In genomic region chr7:122158488-122158887, GRCm38 (mm10) we compare ENCODE assay signal across 7 mouse cellular contexts. TPM values are rescaled to one million over a fixed set of nuclear protein-coding genes. Genes with fewer than 3 reads are reported as not detected.
DNase-seq lines count a peak whose midpoint lies in the region; ATAC-seq lines count a peak whose summit lies in the region.

No protein-coding gene starts in this region.

- peak overlapping the region; percentile 60; the same call in 1 of the 2 replicates for H3K27ac ChIP-seq in neural tube, embryonic 11.5 days (ENCODE audit: low read depth, low read length)
- peak overlapping the region; percentile 77 for H3K27ac ChIP-seq in forebrain, embryonic 15.5 days (replicated peaks)
- H3K27ac ChIP-seq in liver, embryonic 12.5 days = peak overlapping the region; percentile 90
- H3K27ac ChIP-seq in stomach, embryonic 16.5 days (ENCODE audit: low read length) = peak overlapping the region; percentile 93

- intact Hi-C loops in left cerebral cortex, postnatal 14 days (cut with DNase I) = no loop called here

- H3K9ac ChIP-seq in neural tube, embryonic 11.5 days (ENCODE audit: low read length) = peak overlapping the region; percentile 61
- H3K9ac ChIP-seq in forebrain, embryonic 15.5 days (replicated peaks) = peak overlapping the region; percentile 53
- peak overlapping the region; percentile 81 for H3K9ac ChIP-seq in liver, embryonic 12.5 days
- peak overlapping the region; percentile 84 for H3K9ac ChIP-seq in stomach, embryonic 16.5 days (ENCODE audit: low read length)

- H3K36me3 ChIP-seq in neural tube, embryonic 11.5 days (ENCODE audit: control insufficient read depth, insufficient read depth, low read length) = peaks cover 10% of the 10 kb centered on the region; the same call in 1 of the 2 replicates
- no peaks in the 10 kb centered on the region for H3K36me3 ChIP-seq in forebrain, embryonic 15.5 days
- peaks cover 31% of the 10 kb centered on the region for H3K36me3 ChIP-seq in liver, embryonic 12.5 days
- peaks cover 7% of the 10 kb centered on the region for H3K36me3 ChIP-seq in stomach, embryonic 16.5 days (ENCODE audit: control insufficient read depth, insufficient read depth, low read length)

- H3K4me2 ChIP-seq in neural tube, embryonic 11.5 days (ENCODE audit: low read depth) = peak overlapping the region; percentile 79
- H3K4me2 ChIP-seq in forebrain, embryonic 15.5 days (replicated peaks) = peak overlapping the region; percentile 81
- peak overlapping the region; percentile 85 for H3K4me2 ChIP-seq in liver, embryonic 12.5 days
- peak overlapping the region; percentile 89 for H3K4me2 ChIP-seq in stomach, embryonic 16.5 days (ENCODE audit: low read depth, low read length)

- H3K4me3 ChIP-seq in neural tube, embryonic 11.5 days (ENCODE audit: low read depth, low read length) = peak overlapping the region; percentile 76
- peak overlapping the region; percentile 74 for H3K4me3 ChIP-seq in forebrain, embryonic 15.5 days
- peak overlapping the region; percentile 77 for H3K4me3 ChIP-seq in liver, embryonic 12.5 days
- peak overlapping the region; percentile 87 for H3K4me3 ChIP-seq in stomach, embryonic 16.5 days (replicated peaks; ENCODE audit: low read length)

- H3K27me3 ChIP-seq in neural tube, embryonic 11.5 days (ENCODE audit: control insufficient read depth, insufficient read depth, low read length) = no peaks in the 10 kb centered on the region
- H3K27me3 ChIP-seq in forebrain, embryonic 15.5 days = no peaks in the 10 kb centered on the region
- H3K27me3 ChIP-seq in liver, embryonic 12.5 days (replicated peaks) = no peaks in the 10 kb centered on the region
- H3K27me3 ChIP-seq in stomach, embryonic 16.5 days (ENCODE audit: control insufficient read depth, insufficient read depth, low read length) = no peaks in the 10 kb centered on the region

- peaks cover 23% of the 10 kb centered on the region for H3K4me1 ChIP-seq in neural tube, embryonic 11.5 days (ENCODE audit: control insufficient read depth, insufficient read depth, low read length)
- H3K4me1 ChIP-seq in forebrain, embryonic 15.5 days = peaks cover 43% of the 10 kb centered on the region
- H3K4me1 ChIP-seq in liver, embryonic 12.5 days = peaks cover 51% of the 10 kb centered on the region
- H3K4me1 ChIP-seq in stomach, embryonic 16.5 days (ENCODE audit: control insufficient read depth, insufficient read depth, low read length) = peaks cover 33% of the 10 kb centered on the region

- H3K9me3 ChIP-seq in neural tube, embryonic 11.5 days (ENCODE audit: control insufficient read depth, low read length) = no peaks in the 10 kb centered on the region
- H3K9me3 ChIP-seq in forebrain, embryonic 15.5 days = no peaks in the 10 kb centered on the region
- H3K9me3 ChIP-seq in liver, embryonic 12.5 days (replicated peaks) = no peaks in the 10 kb centered on the region
- H3K9me3 ChIP-seq in stomach, embryonic 16.5 days (replicated peaks; ENCODE audit: control insufficient read depth, low read length) = no peaks in the 10 kb centered on the region

- DNase-seq in neural tube, embryonic 11.5 days (ENCODE audit: low spot score) = no peak
- no peak for DNase-seq in neural tube, embryonic 10.5 days (ENCODE audit: extremely low spot score, low spot score)
- DNase-seq in layer of hippocampus, postnatal 36 days = no peak
- DNase-seq in left cerebral cortex, postnatal 14 days (ENCODE audit: low spot score in 2 of 2) = no peak

- 4% methylated on average over 13 of the region's 13 CpGs for WGBS in neural tube, embryonic 11.5 days
- 5% methylated on average over 13 of the region's 13 CpGs for WGBS in forebrain, embryonic 15.5 days
- 4% methylated on average over 13 of the region's 13 CpGs for WGBS in liver, embryonic 12.5 days (ENCODE audit: insufficient replicate concordance)
- 3% methylated on average over 13 of the region's 13 CpGs for WGBS in stomach, embryonic 16.5 days

- ATAC-seq in neural tube, embryonic 11.5 days (ENCODE audit: insufficient read depth, low FRiP score, low TSS enrichment) = no peak
- ATAC-seq in forebrain, embryonic 15.5 days (replicated peaks) = no peak; the same call in 1 of the 2 replicates
- ATAC-seq in liver, embryonic 12.5 days = no peak
- 0 out of 2 replicates have a peak, but pooled peaks have one; percentile 3 for ATAC-seq in stomach, embryonic 16.5 days (ENCODE audit: insufficient read depth, low FRiP score)

RNA-seq across cellular contexts. Expression of gene Plk1, which starts 0.8 kb away (rescaled TPM):
- 125 and 127 TPM in 2 replicates for polyA plus RNA-seq in neural tube, embryonic 11.5 days (2014; fragmentation: Nextera tagmentation; extraction: Ambion mirVana)
- polyA plus RNA-seq in forebrain, embryonic 15.5 days (2015; fragmentation: Nextera tagmentation; extraction: Ambion mirVana) = 50.9 and 62.2 TPM in 2 replicates
- polyA plus RNA-seq in liver, embryonic 12.5 days (2016; fragmentation: Nextera tagmentation; extraction: Ambion mirVana) = 147 and 151 TPM in 2 replicates
- polyA plus RNA-seq in stomach, embryonic 16.5 days (2015; fragmentation: Nextera tagmentation; extraction: Ambion mirVana) = 100 and 103 TPM in 2 replicates
- total RNA-seq in layer of hippocampus, postnatal 36 days (2021) = 1 to 10 TPM; 2.7 to 2.8 TPM
- total RNA-seq in left cerebral cortex, postnatal 14 days (2021) = 1 to 10 TPM; 2.3 to 2.8 TPM

RNA-seq across cellular contexts. Expression of gene Dctn5, which starts 25.6 kb away (rescaled TPM):
- 146 and 153 TPM in 2 replicates for polyA plus RNA-seq in neural tube, embryonic 11.5 days (2014; fragmentation: Nextera tagmentation; extraction: Ambion mirVana)
- 155 and 160 TPM in 2 replicates for polyA plus RNA-seq in forebrain, embryonic 15.5 days (2015; fragmentation: Nextera tagmentation; extraction: Ambion mirVana)
- polyA plus RNA-seq in liver, embryonic 12.5 days (2016; fragmentation: Nextera tagmentation; extraction: Ambion mirVana) = 58.4 and 60.8 TPM in 2 replicates
- 112 and 120 TPM in 2 replicates for polyA plus RNA-seq in stomach, embryonic 16.5 days (2015; fragmentation: Nextera tagmentation; extraction: Ambion mirVana)
- total RNA-seq in layer of hippocampus, postnatal 36 days (2021) = 100 to 1,000 TPM; 106 to 109 TPM
- total RNA-seq in left cerebral cortex, postnatal 14 days (2021) = 100 to 1,000 TPM; 105 to 108 TPM

RNA-seq across cellular contexts. Expression of gene Palb2, which starts 25.7 kb away (rescaled TPM):
- polyA plus RNA-seq in neural tube, embryonic 11.5 days (2014; fragmentation: Nextera tagmentation; extraction: Ambion mirVana) = 17.0 and 20.5 TPM in 2 replicates
- polyA plus RNA-seq in forebrain, embryonic 15.5 days (2015; fragmentation: Nextera tagmentation; extraction: Ambion mirVana) = 8.0 and 8.7 TPM in 2 replicates
- 20.3 and 21.4 TPM in 2 replicates for polyA plus RNA-seq in liver, embryonic 12.5 days (2016; fragmentation: Nextera tagmentation; extraction: Ambion mirVana)
- 11.8 and 16.2 TPM in 2 replicates for polyA plus RNA-seq in stomach, embryonic 16.5 days (2015; fragmentation: Nextera tagmentation; extraction: Ambion mirVana)
- total RNA-seq in layer of hippocampus, postnatal 36 days (2021) = 1 to 10 TPM; 1.4 to 1.5 TPM
- 1 to 10 TPM; 1.1 to 1.3 TPM for total RNA-seq in left cerebral cortex, postnatal 14 days (2021)

RNA-seq across cellular contexts. Expression of gene Ern2, which starts 27.5 kb away (rescaled TPM):
- 0.08 TPM in 1 of 2 replicates, not detected in the other for polyA plus RNA-seq in neural tube, embryonic 11.5 days (2014; fragmentation: Nextera tagmentation; extraction: Ambion mirVana)
- 0.47 and 0.97 TPM in 2 replicates for polyA plus RNA-seq in forebrain, embryonic 15.5 days (2015; fragmentation: Nextera tagmentation; extraction: Ambion mirVana)
- polyA plus RNA-seq in liver, embryonic 12.5 days (2016; fragmentation: Nextera tagmentation; extraction: Ambion mirVana) = 0.05 TPM in 1 of 2 replicates, not detected in the other
- polyA plus RNA-seq in stomach, embryonic 16.5 days (2015; fragmentation: Nextera tagmentation; extraction: Ambion mirVana) = 28.5 and 39.9 TPM in 2 replicates
- under 1 TPM; 0.33 to 0.50 TPM for total RNA-seq in layer of hippocampus, postnatal 36 days (2021)
- under 1 TPM; 0.34 to 0.35 TPM for total RNA-seq in left cerebral cortex, postnatal 14 days (2021)

RNA-seq across cellular contexts. Expression of gene Ndufab1, which starts 56.8 kb away (rescaled TPM):
- polyA plus RNA-seq in neural tube, embryonic 11.5 days (2014; fragmentation: Nextera tagmentation; extraction: Ambion mirVana) = 659 and 695 TPM in 2 replicates
- polyA plus RNA-seq in forebrain, embryonic 15.5 days (2015; fragmentation: Nextera tagmentation; extraction: Ambion mirVana) = 525 and 527 TPM in 2 replicates
- 562 and 614 TPM in 2 replicates for polyA plus RNA-seq in liver, embryonic 12.5 days (2016; fragmentation: Nextera tagmentation; extraction: Ambion mirVana)
- polyA plus RNA-seq in stomach, embryonic 16.5 days (2015; fragmentation: Nextera tagmentation; extraction: Ambion mirVana) = 620 and 676 TPM in 2 replicates
- 100 to 1,000 TPM; 290 to 336 TPM for total RNA-seq in layer of hippocampus, postnatal 36 days (2021)
- total RNA-seq in left cerebral cortex, postnatal 14 days (2021) = 100 to 1,000 TPM; 296 to 310 TPM
